Mouse (Mus musculus): ENCODE measurements at regions not wholly inside any gene's neighbourhood (a gene's known extent, or its start where the extent isn't known, plus 50 kb on each side); places are given as distances from the start of the nearest gene placed in this dataset.

- H3K27me3 ChIP-seq, result no peaks in the 10 kb centered on the region
- no peaks in the 10 kb centered on the region for H3K4me1 ChIP-seq (replicated peaks)
- no peaks in the 10 kb centered on the region for H3K9me3 ChIP-seq
- H3K27ac ChIP-seq (replicated peaks), result no peak overlapping the region
- no peak overlapping the region for H3K9ac ChIP-seq
- no peak for ATAC-seq (ENCODE audit: low read depth)
- no peak overlapping the region for H3K4me3 ChIP-seq
- no peak overlapping the region for H3K4me2 ChIP-seq
- no peaks in the 10 kb centered on the region for H3K36me3 ChIP-seq
These were observed 184.1 kb upstream of the Eya4 start for GRCm38 (mm10) chr10:23534636-23535035.

DNA sequence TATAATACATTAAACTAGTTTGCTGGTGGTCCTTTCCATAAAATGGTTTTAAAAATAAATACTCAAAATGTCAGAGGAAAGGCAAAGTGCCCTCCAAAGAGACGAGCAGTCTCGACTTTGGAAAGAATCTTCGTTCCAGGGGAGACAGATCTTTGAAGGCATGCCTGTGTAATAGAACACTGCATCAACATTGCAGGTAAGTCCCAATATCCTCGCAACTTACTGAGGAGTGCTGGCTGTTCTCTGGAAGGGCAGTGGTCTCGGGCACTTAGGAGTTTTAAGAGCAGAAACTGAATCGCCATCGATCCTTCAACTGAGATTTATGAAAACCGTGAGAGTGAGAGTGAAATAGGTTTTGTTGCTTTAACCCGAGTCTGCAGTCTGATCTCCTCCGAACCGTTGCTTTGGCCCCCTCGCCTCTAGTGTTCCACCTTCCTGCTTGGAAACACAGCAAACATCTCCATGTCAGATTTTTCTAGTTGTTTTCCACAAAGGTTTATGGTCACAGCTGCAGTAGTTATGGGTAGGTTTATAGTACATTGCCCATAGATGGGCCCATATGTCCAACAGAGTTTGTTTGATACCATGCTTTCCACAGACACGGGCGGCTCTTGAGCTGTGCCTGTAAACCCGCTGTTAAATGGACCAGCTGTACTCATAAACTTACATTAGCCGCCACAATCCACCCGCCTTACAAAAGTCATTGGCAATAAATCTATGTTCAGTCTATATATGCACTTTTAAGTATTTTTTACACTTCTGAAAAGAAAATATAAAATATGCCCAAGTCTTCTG lies 181.6 kb upstream of the Eya4 start:
- no peaks in the 10 kb centered on the region for H3K27me3 ChIP-seq
- WGBS, result 82% methylated on average over 17 of the region's 17 CpGs
- H3K27ac ChIP-seq (replicated peaks), result no peak overlapping the region
- no peak overlapping the region for H3K4me2 ChIP-seq
- no peaks in the 10 kb centered on the region for H3K36me3 ChIP-seq
- no peak for ATAC-seq (ENCODE audit: low read depth)
- H3K9ac ChIP-seq, result no peak overlapping the region
- H3K4me3 ChIP-seq, result no peak overlapping the region
- H3K4me1 ChIP-seq (replicated peaks), result no peaks in the 10 kb centered on the region
- H3K9me3 ChIP-seq, result no peaks in the 10 kb centered on the region

DNA sequence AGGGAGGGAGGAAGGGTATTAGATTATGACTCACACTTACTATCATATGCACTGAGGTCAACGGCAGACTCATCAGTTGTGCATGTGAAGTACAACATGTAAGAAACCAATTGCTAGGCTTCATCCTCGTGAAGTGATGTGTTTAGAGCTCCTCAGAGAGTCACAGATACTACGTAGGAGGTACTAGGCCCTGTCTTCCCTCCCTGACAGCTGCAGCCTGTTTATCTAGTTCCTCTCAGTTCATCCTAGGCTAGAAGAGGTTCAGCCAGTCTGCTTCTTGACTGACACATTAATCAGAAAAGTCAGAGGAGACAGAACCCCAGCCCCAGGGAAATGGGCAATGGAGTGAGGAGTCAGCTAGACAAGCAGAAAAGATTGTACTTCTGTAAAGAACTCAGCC lies 180.1 kb upstream of the Eya4 start:
- Histone ChIP-seq H3K27ac (replicated peaks) (no peak overlapping the region), H3K4me1 (replicated peaks) (no peaks in the 10 kb centered on the region), H3K9ac (no peak overlapping the region), H3K4me2 (no peak overlapping the region), H3K9me3 (no peaks in the 10 kb centered on the region), H3K4me3 (no peak overlapping the region), H3K36me3 (no peaks in the 10 kb centered on the region), H3K27me3 (no peaks in the 10 kb centered on the region)
- no peak for ATAC-seq (ENCODE audit: low read depth)
- WGBS, result 82% methylated on average over 3 of the region's 3 CpGs

DNA sequence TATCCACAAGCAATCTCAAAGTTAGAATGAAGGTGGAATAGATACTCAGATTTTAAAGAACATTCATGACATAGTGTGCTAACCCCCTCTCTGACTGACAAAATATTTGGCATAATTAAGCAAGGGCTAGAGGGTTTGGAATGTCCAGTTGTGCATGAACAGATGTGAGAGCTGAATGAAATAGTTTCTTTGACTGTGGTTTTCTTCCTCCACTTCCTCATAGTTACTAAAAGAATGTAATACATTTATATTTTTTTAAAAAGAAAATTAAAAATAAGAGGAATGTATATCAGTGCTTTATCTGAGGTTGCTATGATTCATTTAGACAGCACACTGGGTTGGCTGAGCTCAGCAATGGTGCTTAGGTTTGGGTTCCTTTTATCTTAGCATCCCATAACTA lies 176.2 kb upstream of the Eya4 start:
- Histone ChIP-seq H3K27ac (replicated peaks) (no peak overlapping the region), H3K4me3 (no peak overlapping the region), H3K4me1 (replicated peaks) (no peaks in the 10 kb centered on the region), H3K27me3 (no peaks in the 10 kb centered on the region), H3K4me2 (no peak overlapping the region), H3K9me3 (no peaks in the 10 kb centered on the region), H3K9ac (no peak overlapping the region), H3K36me3 (no peaks in the 10 kb centered on the region)
- ATAC-seq (ENCODE audit: low read depth), result no peak

DNA sequence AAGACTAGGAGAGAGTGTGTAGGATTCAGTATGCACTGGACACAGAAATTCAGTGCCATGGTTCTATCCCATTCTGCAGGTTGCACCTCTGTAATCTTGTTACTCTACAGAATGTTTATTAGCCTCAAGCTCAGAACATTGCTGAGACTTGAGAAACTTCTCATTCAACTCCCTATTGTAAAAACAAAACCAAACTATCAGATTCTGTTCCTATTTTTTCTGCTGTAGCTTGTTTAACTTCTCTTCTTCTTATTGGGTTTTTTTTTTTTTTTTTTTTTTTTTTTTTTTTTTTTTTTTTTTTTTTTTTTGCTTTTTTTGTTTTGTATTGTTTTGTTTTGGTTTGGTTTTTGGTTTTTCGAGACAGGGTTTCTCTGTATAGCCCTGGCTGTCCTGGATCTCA lies 172.1 kb upstream of the Eya4 start:
- ATAC-seq (ENCODE audit: low read depth), result no peak
- H3K4me3 ChIP-seq, result no peak overlapping the region
- WGBS, result 90% methylated on average over 1 of the region's 1 CpGs
- no peaks in the 10 kb centered on the region for H3K4me1 ChIP-seq (replicated peaks)
- H3K27me3 ChIP-seq, result no peaks in the 10 kb centered on the region
- no peak overlapping the region for H3K27ac ChIP-seq (replicated peaks)
- H3K9ac ChIP-seq, result no peak overlapping the region
- no peak overlapping the region for H3K4me2 ChIP-seq
- H3K36me3 ChIP-seq, result no peaks in the 10 kb centered on the region
- no peaks in the 10 kb centered on the region for H3K9me3 ChIP-seq

DNA sequence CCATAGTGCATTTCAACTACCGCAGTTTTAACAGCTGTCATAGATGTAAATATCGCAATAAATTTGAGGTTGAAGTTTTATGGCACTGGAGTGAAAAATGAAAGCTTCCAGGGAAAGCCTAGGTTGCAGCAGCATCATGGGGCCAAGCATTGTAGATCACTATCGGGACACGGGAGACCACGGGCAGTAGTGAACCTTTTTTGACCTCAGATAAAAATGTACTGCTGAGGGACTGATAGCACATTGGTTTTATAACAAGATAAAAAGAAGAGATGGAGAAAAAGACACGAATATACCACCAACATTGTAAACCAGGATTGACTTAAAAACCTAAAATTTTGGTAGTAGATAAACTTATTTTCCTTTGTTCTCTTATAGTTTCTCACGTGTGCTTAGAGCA lies 143.1 kb upstream of the Eya4 start:
- no peaks in the 10 kb centered on the region for H3K4me1 ChIP-seq (replicated peaks)
- ATAC-seq (ENCODE audit: low read depth), result no peak
- H3K27me3 ChIP-seq, result no peaks in the 10 kb centered on the region
- H3K4me3 ChIP-seq, result no peak overlapping the region
- WGBS, result 79% methylated on average over 7 of the region's 7 CpGs
- H3K27ac ChIP-seq (replicated peaks), result no peak overlapping the region
- H3K9ac ChIP-seq, result no peak overlapping the region
- H3K4me2 ChIP-seq, result no peak overlapping the region
- H3K36me3 ChIP-seq, result no peaks in the 10 kb centered on the region
- no peaks in the 10 kb centered on the region for H3K9me3 ChIP-seq

DNA sequence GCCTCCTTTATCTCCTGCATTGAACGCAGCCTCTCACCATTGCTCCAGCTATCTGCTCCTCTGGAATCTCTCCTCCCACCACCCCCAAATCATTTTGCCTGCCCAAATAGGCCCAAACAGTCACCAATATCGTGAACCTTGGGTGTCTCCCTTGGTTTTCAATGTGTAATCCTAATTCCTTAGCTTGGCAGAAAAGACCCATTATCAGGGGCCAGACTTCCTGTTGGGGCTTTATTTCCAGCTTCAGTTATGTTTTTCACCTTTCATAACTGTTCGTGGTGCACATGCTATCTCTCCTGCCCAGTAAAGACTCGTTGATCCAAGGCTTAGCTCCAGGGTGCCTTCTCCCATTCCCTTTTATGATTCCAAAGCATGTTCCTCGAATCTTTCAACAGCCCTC lies 142.4 kb upstream of the Eya4 start:
- Histone ChIP-seq H3K9ac (no peak overlapping the region), H3K9me3 (no peaks in the 10 kb centered on the region), H3K4me3 (no peak overlapping the region), H3K27me3 (no peaks in the 10 kb centered on the region), H3K4me2 (no peak overlapping the region), H3K27ac (replicated peaks) (no peak overlapping the region), H3K4me1 (replicated peaks) (no peaks in the 10 kb centered on the region), H3K36me3 (no peaks in the 10 kb centered on the region)
- no peak for ATAC-seq (ENCODE audit: low read depth)
- WGBS, result 74% methylated on average over 5 of the region's 5 CpGs

GRCm38 (mm10) chr10:23488996-23489395 lies 138.4 kb upstream of the Eya4 start:
- no peaks in the 10 kb centered on the region for H3K36me3 ChIP-seq
- no peaks in the 10 kb centered on the region for H3K4me1 ChIP-seq (replicated peaks)
- no peak overlapping the region for H3K4me2 ChIP-seq
- no peak for ATAC-seq (ENCODE audit: low read depth)
- no peaks in the 10 kb centered on the region for H3K9me3 ChIP-seq
- no peak overlapping the region for H3K27ac ChIP-seq (replicated peaks)
- no peak overlapping the region for H3K9ac ChIP-seq
- 81% methylated on average over 3 of the region's 3 CpGs for WGBS
- H3K4me3 ChIP-seq, result no peak overlapping the region
- no peaks in the 10 kb centered on the region for H3K27me3 ChIP-seq

DNA sequence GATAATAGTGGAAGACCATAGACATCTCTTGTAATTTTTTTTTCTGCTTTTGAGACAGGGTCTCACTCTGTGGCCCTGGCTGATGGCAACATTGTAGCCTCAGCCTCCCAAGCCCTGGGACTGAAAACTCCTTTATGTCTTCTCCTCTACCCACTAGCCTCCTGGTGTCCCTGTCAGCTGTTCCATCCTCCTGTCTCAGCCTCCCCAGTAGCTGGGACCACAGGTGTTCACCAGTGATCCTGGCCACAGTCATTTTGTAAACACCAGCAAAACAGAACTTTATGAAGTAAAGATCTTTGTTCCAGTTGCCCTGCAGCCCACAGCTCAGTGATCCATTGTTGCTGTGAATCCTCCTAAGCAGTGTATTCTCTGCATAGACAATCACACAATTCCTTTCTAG lies 129.9 kb upstream of the Eya4 start:
- H3K27ac ChIP-seq (replicated peaks), result no peak overlapping the region
- H3K27me3 ChIP-seq, result no peaks in the 10 kb centered on the region
- H3K4me2 ChIP-seq, result no peak overlapping the region
- H3K4me1 ChIP-seq (replicated peaks), result no peaks in the 10 kb centered on the region
- no peak overlapping the region for H3K9ac ChIP-seq
- no peak overlapping the region for H3K4me3 ChIP-seq
- no peak for ATAC-seq (ENCODE audit: low read depth)
- no peaks in the 10 kb centered on the region for H3K9me3 ChIP-seq
- H3K36me3 ChIP-seq, result no peaks in the 10 kb centered on the region

GRCm38 (mm10) chr10:23478902-23479301 lies 128.3 kb upstream of the Eya4 start:
- H3K27me3 ChIP-seq, result no peaks in the 10 kb centered on the region
- H3K9ac ChIP-seq, result no peak overlapping the region
- H3K4me3 ChIP-seq, result no peak overlapping the region
- ATAC-seq (ENCODE audit: low read depth), result no peak
- H3K4me2 ChIP-seq, result no peak overlapping the region
- H3K9me3 ChIP-seq, result no peaks in the 10 kb centered on the region
- H3K4me1 ChIP-seq (replicated peaks), result no peaks in the 10 kb centered on the region
- 95% methylated on average over 2 of the region's 2 CpGs for WGBS
- no peaks in the 10 kb centered on the region for H3K36me3 ChIP-seq
- H3K27ac ChIP-seq (replicated peaks), result no peak overlapping the region

DNA sequence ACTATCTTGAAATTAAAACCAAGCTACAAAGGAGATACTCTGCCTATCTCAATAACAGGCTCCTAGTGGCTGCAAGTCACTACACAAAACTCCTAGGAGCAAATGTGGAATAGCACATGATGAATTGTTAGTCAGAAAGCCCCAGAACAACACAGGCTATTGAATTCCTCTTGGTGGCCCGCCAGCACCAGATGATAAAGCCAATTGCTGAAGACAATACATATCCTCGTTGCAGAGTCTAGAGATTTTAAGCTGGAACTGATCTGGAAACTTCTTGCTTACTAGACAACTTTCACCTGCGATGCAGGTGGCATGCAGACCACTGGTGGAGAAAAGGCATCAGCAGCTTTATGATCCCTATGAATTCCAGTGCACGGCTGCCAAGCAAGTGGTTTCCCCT lies 126.5 kb upstream of the Eya4 start:
- no peak overlapping the region for H3K9ac ChIP-seq
- H3K9me3 ChIP-seq, result no peaks in the 10 kb centered on the region
- H3K27me3 ChIP-seq, result no peaks in the 10 kb centered on the region
- 85% methylated on average over 4 of the region's 4 CpGs for WGBS
- no peaks in the 10 kb centered on the region for H3K4me1 ChIP-seq (replicated peaks)
- ATAC-seq (ENCODE audit: low read depth), result no peak
- H3K4me2 ChIP-seq, result no peak overlapping the region
- H3K27ac ChIP-seq (replicated peaks), result no peak overlapping the region
- no peak overlapping the region for H3K4me3 ChIP-seq
- no peaks in the 10 kb centered on the region for H3K36me3 ChIP-seq

DNA sequence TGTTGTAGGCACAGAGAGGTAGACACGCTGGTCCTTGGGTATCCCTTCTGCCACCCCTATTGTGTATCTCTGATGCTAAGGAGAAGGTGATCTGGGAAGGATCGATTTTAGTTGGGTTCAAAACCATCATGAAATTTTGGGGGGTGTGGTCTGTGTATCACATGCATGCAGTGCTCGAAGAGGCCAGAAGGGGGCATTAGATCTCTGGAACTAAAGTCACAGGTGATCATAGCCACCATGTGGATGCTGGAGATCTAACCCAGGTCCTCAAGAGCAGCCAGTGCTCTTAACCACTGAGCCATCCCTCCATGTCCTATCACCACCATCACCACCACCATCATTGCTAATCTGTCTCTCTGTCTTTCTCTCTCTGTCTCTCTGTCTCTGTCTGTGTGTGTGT lies 100.4 kb upstream of the Eya4 start:
- H3K27me3 ChIP-seq, result no peaks in the 10 kb centered on the region
- H3K9ac ChIP-seq, result no peak overlapping the region
- peaks cover 18% of the 10 kb centered on the region for H3K4me1 ChIP-seq (replicated peaks)
- H3K9me3 ChIP-seq, result no peaks in the 10 kb centered on the region
- no peak overlapping the region for H3K4me2 ChIP-seq
- H3K4me3 ChIP-seq, result no peak overlapping the region
- WGBS, result 89% methylated on average over 3 of the region's 3 CpGs
- no peak for ATAC-seq (ENCODE audit: low read depth)
- no peaks in the 10 kb centered on the region for H3K36me3 ChIP-seq
- H3K27ac ChIP-seq (replicated peaks), result no peak overlapping the region

DNA sequence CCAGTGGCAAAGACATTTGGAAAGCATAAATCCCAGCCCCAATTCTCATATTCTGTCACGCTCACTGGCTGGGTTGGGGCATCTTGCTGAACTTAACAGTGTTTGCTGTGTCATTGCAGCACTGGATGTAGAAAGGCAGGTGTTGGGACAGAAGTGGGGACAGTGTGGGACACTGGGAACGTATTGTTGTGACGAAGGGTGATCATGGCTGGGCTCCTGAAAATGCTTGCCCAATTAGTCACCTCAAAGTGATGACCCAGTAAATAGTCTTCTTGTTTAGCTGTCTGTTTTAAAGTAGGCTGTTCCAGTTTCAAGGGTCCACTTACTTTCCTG lies 100.0 kb upstream of the Eya4 start:
- 86% methylated on average over 3 of the region's 3 CpGs for WGBS
- Histone ChIP-seq H3K4me2 (no peak overlapping the region), H3K27ac (replicated peaks) (no peak overlapping the region)

More for the DNA sequence above, 100.0 kb upstream of the Eya4 start:
- H3K27me3 ChIP-seq, result no peaks in the 10 kb centered on the region
- H3K9me3 ChIP-seq, result no peaks in the 10 kb centered on the region
- no peak overlapping the region for H3K4me3 ChIP-seq
- H3K4me1 ChIP-seq (replicated peaks), result peaks cover 18% of the 10 kb centered on the region
- no peak overlapping the region for H3K9ac ChIP-seq
- no peaks in the 10 kb centered on the region for H3K36me3 ChIP-seq
- ATAC-seq (ENCODE audit: low read depth), result no peak
